In the genomic region with DNA sequence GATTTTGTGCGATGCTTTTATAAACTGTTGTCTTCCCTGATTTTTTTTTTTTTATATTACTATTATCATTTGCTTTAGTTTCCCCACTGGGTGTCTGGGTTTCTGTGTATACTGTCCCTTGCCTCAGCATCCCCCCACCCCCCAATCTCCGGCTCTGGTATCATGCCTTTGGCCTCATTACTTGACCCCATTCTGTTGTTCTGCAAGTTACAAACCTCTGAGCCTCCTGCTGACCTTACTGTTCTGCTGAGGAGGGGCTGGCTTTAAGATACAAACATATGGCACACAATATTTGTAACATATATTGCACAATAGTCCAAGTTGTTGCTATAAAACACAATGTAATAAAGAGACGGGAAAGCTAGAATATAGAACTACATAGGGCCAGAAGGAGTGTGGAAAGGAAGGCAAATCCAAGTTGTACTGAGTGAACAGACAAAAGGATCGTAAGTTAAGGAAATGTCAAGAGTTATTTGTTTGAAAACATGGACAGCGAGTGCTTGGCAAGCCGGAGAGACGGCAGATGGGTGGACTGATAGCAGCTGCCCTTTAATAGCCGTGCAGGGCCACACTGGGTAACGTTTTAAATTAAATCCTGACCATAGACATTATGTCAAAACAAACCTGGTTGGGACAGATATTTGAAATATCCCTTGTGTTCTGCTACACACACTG, we compare ENCODE assay signal across 19 mouse cellular contexts. TPM values are rescaled to one million over a fixed set of nuclear protein-coding genes. Genes with fewer than 3 reads are reported as not detected.
DNase-seq lines count a peak whose midpoint lies in the region; ATAC-seq and TF ChIP-seq lines count a peak whose summit lies in the region.
"Had no signal": no experiment of that assay in that cellular context is flagged by ENCODE, and none has a peak within 500 bp of the region (broad histone marks: within the 10 kb centered on the region; RNA-seq: fewer than 3 reads in every experiment).

No protein-coding gene starts in this region.

- intact Hi-C loops in heart, adult 2 months (cut with DNase I) = loop anchor here (2.0 to 5.0 kb wide), 2 partner anchors 34 to 47 kb away; no protein-coding TSS in a partner anchor
- intact Hi-C loops in heart, postnatal 25 days (cut with DNase I) = no loop called here

- H3K79me2 ChIP-seq in heart, adult 2 months (replicated peaks; ENCODE audit: control insufficient read depth, insufficient read depth, low read length) = peaks cover 9% of the 10 kb centered on the region

- no peaks in the 10 kb centered on the region for H3K27me3 ChIP-seq in heart, adult 2 months (ENCODE audit: control insufficient read depth, insufficient read depth, low read length)
- H3K27me3 ChIP-seq in lung, postnatal 0 days (replicated peaks; ENCODE audit: insufficient read depth, low read length) = no peaks in the 10 kb centered on the region
- H3K27me3 ChIP-seq: heart, embryonic 15.5 days; megakaryocyte, embryonic 14.5 days had no signal

- TF ChIP-seq POLR2A in heart, adult 2 months (IDR thresholded peaks at IDR 0.05; ENCODE audit: insufficient read depth, low read depth, low read length) = no peak
- no peak for TF ChIP-seq POLR2A in lung, adult 2 months (IDR thresholded peaks at IDR 0.05; ENCODE audit: borderline replicate concordance, extremely low read depth, low read depth, low read length)

- peaks cover 55% of the 10 kb centered on the region for H3K4me1 ChIP-seq in heart, adult 2 months (ENCODE audit: control insufficient read depth, insufficient read depth, low read length)
- peaks cover 62% of the 10 kb centered on the region for H3K4me1 ChIP-seq in lung, postnatal 0 days (ENCODE audit: insufficient read depth, low read depth, low read length)
- peaks cover 42% of the 10 kb centered on the region for H3K4me1 ChIP-seq in lung, adult 2 months (ENCODE audit: control insufficient read depth, insufficient read depth, low read length)

- no peak overlapping the region for H3K9ac ChIP-seq in heart, adult 2 months (ENCODE audit: low read depth, low read length)
- no peak overlapping the region for H3K9ac ChIP-seq in lung, postnatal 0 days (replicated peaks; ENCODE audit: low read depth)
- H3K9ac ChIP-seq: forebrain, postnatal 0 days; heart, embryonic 15.5 days; liver, embryonic 14.5 days had no signal

- peak overlapping the region; percentile 21; the same call in 1 of the 2 replicates for H3K27ac ChIP-seq in heart, adult 2 months
- H3K27ac ChIP-seq in lung, postnatal 0 days (ENCODE audit: low read length) = peak overlapping the region; percentile 32; the same call in 1 of the 2 replicates
- H3K27ac ChIP-seq: heart, embryonic 15.5 days; liver, embryonic 14.5 days; stomach, postnatal 0 days had no signal

- ATAC-seq in lung, postnatal 0 days = no peak
- ATAC-seq in cerebellum, adult (ENCODE audit: insufficient number of reproducible peaks, low FRiP score, low TSS enrichment) = peak; percentile 36; the same call in 1 of the 2 replicates
- ATAC-seq: forebrain, postnatal 0 days; hindbrain, embryonic 16.5 days had no signal

- 38% methylated on average over 9 of the region's 9 CpGs for WGBS in heart, adult 2 months
- WGBS in lung, postnatal 0 days = 28% methylated on average over 9 of the region's 9 CpGs
- 39% methylated on average over 9 of the region's 9 CpGs for WGBS in lung, adult 2 months

- no peak for TF ChIP-seq EP300 in heart, adult 2 months (IDR thresholded peaks at IDR 0.05; ENCODE audit: insufficient read depth, low read depth, low read length)
- TF ChIP-seq EP300 in lung, postnatal 0 days (IDR thresholded peaks at IDR 0.05) = peak; percentile 49; the same call in 1 of the 2 replicates

- no peak for DNase-seq in heart, adult 2 months
- DNase-seq in heart, postnatal 25 days (ENCODE audit: low spot score) = no peak
- peak; percentile 49 for DNase-seq in lung, postnatal 0 days (ENCODE audit: low spot score)
- DNase-seq in lung, adult 2 months = no peak
- peak; percentile 68 to 79 for DNase-seq in cerebellum, postnatal 25 days
- DNase-seq in adrenal gland, postnatal 4 days (ENCODE audit: low spot score in 2 of 2) = no peak
- no peak for DNase-seq in adrenal gland, postnatal 36 days
- DNase-seq: forebrain, postnatal 0 days; gastrocnemius, postnatal 14 days; kidney, postnatal 10 days; spleen, adult 18-20 months; thymus, postnatal 4 days had no signal

- peaks cover 16% of the 10 kb centered on the region for H3K36me3 ChIP-seq in heart, adult 2 months (ENCODE audit: control insufficient read depth, insufficient read depth, low read length)
- no peaks in the 10 kb centered on the region for H3K36me3 ChIP-seq in lung, postnatal 0 days (ENCODE audit: insufficient read depth, low read length)
- H3K36me3 ChIP-seq: heart, embryonic 15.5 days had no signal

- no peak for TF ChIP-seq CTCF in heart, adult 2 months (IDR thresholded peaks at IDR 0.05)
- TF ChIP-seq CTCF in lung, postnatal 0 days (IDR thresholded peaks at IDR 0.05) = no peak
- TF ChIP-seq CTCF in lung, adult 2 months (IDR thresholded peaks at IDR 0.05; ENCODE audit: insufficient read depth, low read length) = no peak

- H3K9me3 ChIP-seq in lung, postnatal 0 days (ENCODE audit: low read length) = no peaks in the 10 kb centered on the region
- H3K9me3 ChIP-seq: heart, embryonic 15.5 days; megakaryocyte, embryonic 14.5 days had no signal

- H3K4me3 ChIP-seq in heart, adult 2 months = no peak overlapping the region
- no peak overlapping the region for H3K4me3 ChIP-seq in lung, postnatal 0 days (ENCODE audit: low read depth, low read length)
- H3K4me3 ChIP-seq in lung, adult 2 months (replicated peaks; ENCODE audit: extremely low read depth, low read depth, low read length) = no peak overlapping the region
- H3K4me3 ChIP-seq: erythroblast, embryonic 14.5 days; heart, embryonic 15.5 days had no signal

- H3K4me2 ChIP-seq in lung, postnatal 0 days (replicated peaks; ENCODE audit: low read depth, low read length) = no peak overlapping the region
- H3K4me2 ChIP-seq: heart, embryonic 15.5 days had no signal

RNA-seq across cellular contexts. Expression of a gene that starts 49.2 kb away (rescaled TPM):
- total RNA-seq in heart, adult 2 months (2021) = 100 to 1,000 TPM; 280 to 306 TPM
- 134 and 195 TPM in 2 replicates for polyA plus RNA-seq in heart, adult 2 months (2012; rRNA removed)
- total RNA-seq in heart, postnatal 25 days (2021) = 100 to 1,000 TPM; 292 to 306 TPM
- 41.3 and 44.8 TPM in 2 replicates for polyA plus RNA-seq in lung, postnatal 0 days (2015; fragmentation: Nextera tagmentation; extraction: Ambion mirVana)
- polyA plus RNA-seq in lung, adult 2 months (2012; rRNA removed) = 52.1 and 61.0 TPM in 2 replicates
- total RNA-seq in adrenal gland, postnatal 4 days (2021) = 100 to 1,000 TPM; 103 to 105 TPM
- total RNA-seq in adrenal gland, postnatal 36 days (2021) = 10 to 100 TPM; 84.4 to 85.9 TPM

Comparison
In these comparisons a context has a peak if more than half of its experiments do, and no peak if none do; other contexts are left out.
1. DNase-seq: peak in lung, postnatal 0 days (single experiment) and cerebellum, postnatal 25 days (2 of 2); none in heart, adult 2 months (0 of 2), heart, postnatal 25 days (single experiment), lung, adult 2 months (single experiment), adrenal gland, postnatal 4 days (0 of 2) and adrenal gland, postnatal 36 days (0 of 2).